Mouse (Mus musculus) limb, embryonic 10.5 days (tissue): ENCODE measurements at regions not wholly inside any gene's neighbourhood (a gene's known extent, or its start where the extent isn't known, plus 50 kb on each side); places are given as distances from the start of the nearest gene placed in this dataset.

Experiments used
- DNase-seq: peaks from one replicate; pipeline ENCODE4 v3.0.0-alpha.2; 2017; ENCODE audit warnings: low spot score
- H3K27ac ChIP-seq: fragments of 300-500 bp; sonication (generic); 2 replicates; pipeline ENCODE4 v1.5.1; 2016; ENCODE audit warnings: mild to moderate bottlenecking
- H3K27me3 ChIP-seq: fragments of 300-500 bp; sonication (generic); 2 replicates; pipeline ENCODE4 v1.6.1; 2016; ENCODE audit warnings: low read depth, mild to moderate bottlenecking; ENCODE audit not compliant: poor library complexity, severe bottlenecking
- H3K36me3 ChIP-seq: fragments of 300-500 bp; sonication (generic); 2 replicates; pipeline ENCODE4 v1.6.1; 2016; ENCODE audit warnings: mild to moderate bottlenecking, moderate library complexity
- H3K4me1 ChIP-seq: fragments of 300-500 bp; sonication (generic); 2 replicates; pipeline ENCODE4 v1.6.1; 2016
- H3K4me3 ChIP-seq: fragments of 300-500 bp; sonication (generic); 2 replicates; pipeline ENCODE4 v1.5.1; 2016; ENCODE audit warnings: mild to moderate bottlenecking, moderate library complexity
- H3K9me3 ChIP-seq: fragments of 300-500 bp; sonication (generic); replicated peaks from 2 replicates; pipeline ENCODE4 v1.6.1; 2016; ENCODE audit warnings: mild to moderate bottlenecking
- WGBS: fragments of 180-500 bp; shearing (Covaris S2); methylation state at CpG from one replicate; pipeline ENCODE4 v1.1.7; 2016; 5-methylcytosine and 5-hydroxymethylcytosine counted together

DNA sequence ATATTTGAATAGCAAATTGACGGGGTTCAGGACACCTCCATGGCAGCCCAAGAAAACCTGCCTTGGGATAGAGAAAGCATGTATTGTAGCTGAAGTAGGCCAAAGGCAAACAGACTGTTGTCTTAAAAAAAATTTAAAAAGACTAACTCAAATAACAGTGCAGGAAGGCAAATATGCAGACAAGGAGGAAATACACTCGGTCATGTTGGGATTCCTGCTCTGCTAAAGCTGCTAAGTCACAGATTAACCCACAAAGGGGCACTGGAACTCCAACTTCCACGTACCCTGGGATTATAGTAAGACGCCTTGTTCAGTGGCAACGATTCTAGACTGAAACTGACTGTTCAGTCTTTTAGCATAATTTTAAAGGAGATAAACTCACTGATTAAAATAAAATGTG is 258.9 kb upstream of the Cwc22 start:
- no peak for DNase-seq
- Histone ChIP-seq H3K4me3 (no peak overlapping the region), H3K27me3 (no peaks in the 10 kb centered on the region), H3K27ac (no peak overlapping the region), H3K9me3 (no peaks in the 10 kb centered on the region), H3K4me1 (no peaks in the 10 kb centered on the region), H3K36me3 (no peaks in the 10 kb centered on the region)
- WGBS = 90% methylated on average over 5 of the region's 5 CpGs

DNA sequence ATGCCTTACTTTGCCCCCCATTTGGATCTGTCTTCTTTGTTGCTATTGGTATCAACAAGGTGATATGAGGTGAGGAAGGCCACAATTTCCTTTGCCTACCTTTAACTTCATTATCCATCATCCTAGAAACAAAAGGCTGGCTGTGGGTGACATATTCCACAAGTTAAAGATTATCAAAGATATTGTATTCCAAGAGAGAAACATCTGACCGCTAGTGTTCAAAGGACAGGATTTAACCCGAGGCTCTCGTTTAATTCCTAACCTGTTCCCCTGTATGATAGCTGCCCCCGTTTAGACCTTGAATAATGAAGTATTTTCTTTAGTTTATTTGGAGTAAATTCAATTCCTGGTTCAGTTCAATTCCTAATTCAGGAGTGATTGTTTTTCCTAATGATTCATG is 249.8 kb upstream of the Cwc22 start:
- Histone ChIP-seq H3K27me3 (no peaks in the 10 kb centered on the region), H3K4me1 (no peaks in the 10 kb centered on the region), H3K4me3 (no peak overlapping the region), H3K36me3 (no peaks in the 10 kb centered on the region), H3K27ac (no peak overlapping the region), H3K9me3 (no peaks in the 10 kb centered on the region)
- DNase-seq = no peak
- 92% methylated on average over 4 of the region's 4 CpGs for WGBS

DNA sequence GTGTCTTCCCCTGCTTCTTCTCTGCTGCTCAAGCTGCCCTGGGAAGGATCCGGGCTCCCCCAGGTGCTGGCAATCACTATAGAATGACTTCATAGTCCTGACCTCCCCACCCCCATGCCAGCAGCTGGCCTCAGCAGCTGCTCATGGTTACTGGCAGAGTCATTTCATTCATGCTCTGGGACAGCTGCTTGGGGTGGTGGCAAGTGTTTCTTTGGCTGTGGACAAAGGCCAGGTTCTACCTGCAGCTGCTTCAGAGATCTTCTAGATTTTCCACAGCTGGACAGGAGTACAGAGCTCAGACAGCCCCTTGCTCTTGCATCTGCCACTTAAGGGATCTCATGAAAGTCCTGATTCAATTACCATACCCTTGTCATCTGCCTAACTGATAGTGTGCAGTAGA is 243.4 kb upstream of the Cwc22 start:
- WGBS = 5% methylated on average over 1 of the region's 1 CpGs
- H3K27me3 ChIP-seq = no peaks in the 10 kb centered on the region
- H3K36me3 ChIP-seq = no peaks in the 10 kb centered on the region
- DNase-seq = peak; percentile 79
- no peak overlapping the region for H3K4me3 ChIP-seq
- no peak overlapping the region for H3K27ac ChIP-seq
- no peaks in the 10 kb centered on the region for H3K9me3 ChIP-seq
- peaks cover 11% of the 10 kb centered on the region for H3K4me1 ChIP-seq

DNA sequence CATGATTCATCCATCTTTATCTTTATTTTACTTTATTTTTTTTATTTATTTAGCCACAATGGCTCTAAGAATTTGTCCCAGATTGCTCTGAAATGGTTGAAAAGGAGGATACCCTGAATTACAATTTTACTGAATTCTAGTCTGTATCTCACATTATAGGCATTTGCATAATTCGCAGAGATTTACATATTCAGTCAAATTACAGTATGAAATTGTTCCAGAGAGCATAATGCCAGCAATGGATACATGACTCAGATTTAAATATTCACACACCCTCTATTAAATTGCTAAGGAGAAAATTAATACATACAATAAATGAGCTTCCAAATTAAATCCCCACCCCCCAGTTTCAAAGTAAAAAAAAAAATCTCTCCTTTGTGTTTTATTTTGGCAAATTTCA is 238.8 kb upstream of the Cwc22 start:
- H3K27me3 ChIP-seq = no peaks in the 10 kb centered on the region
- no peaks in the 10 kb centered on the region for H3K36me3 ChIP-seq
- H3K9me3 ChIP-seq = no peaks in the 10 kb centered on the region
- DNase-seq = no peak
- peaks cover 7% of the 10 kb centered on the region for H3K4me1 ChIP-seq
- WGBS = 67% methylated on average over 1 of the region's 1 CpGs
- H3K27ac ChIP-seq = no peak overlapping the region
- no peak overlapping the region for H3K4me3 ChIP-seq

DNA sequence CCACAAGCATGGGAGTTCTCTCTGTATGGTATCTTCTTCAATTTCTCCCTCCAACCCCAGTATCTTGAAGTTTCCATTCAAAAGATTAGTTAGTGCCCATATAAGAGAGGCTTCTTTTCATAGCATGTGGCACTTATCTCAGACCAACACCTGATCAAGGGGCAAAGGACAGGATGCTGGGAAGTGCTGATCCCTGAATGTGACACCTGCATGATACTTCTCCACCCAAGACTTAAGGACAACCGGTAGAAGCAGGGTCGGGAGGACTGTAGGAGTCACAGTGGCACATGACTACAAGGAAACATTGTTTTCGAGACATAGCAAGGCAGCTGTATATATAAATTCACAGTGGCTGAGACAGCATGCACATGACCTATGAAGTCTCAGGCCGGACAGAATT is 227.6 kb upstream of the Cwc22 start:
- WGBS = 68% methylated on average over 4 of the region's 4 CpGs
- H3K36me3 ChIP-seq = no peaks in the 10 kb centered on the region
- DNase-seq = no peak

DNA sequence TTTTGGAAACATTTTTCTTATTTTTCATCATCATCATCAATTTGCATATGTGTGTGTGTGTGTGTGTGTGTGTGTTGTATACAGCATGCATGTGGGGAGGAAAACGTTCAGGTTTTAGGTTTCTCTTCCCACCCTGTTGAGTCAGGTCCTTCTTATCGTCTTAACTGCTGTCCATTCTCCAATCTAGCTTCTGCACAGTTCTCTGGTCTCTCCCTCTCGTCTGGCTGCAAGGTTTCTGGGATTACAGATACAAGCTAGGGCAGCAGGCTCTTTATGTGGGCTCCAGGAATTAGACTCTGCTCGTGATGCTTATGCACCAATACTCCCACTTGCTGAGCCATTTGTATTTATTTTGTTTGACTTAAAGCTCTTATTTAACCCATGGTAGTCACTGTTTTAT is 226.6 kb upstream of the Cwc22 start:
- H3K4me3 ChIP-seq = no peak overlapping the region
- H3K27ac ChIP-seq = no peak overlapping the region
- no peaks in the 10 kb centered on the region for H3K36me3 ChIP-seq
- no peaks in the 10 kb centered on the region for H3K4me1 ChIP-seq
- no peaks in the 10 kb centered on the region for H3K9me3 ChIP-seq
- DNase-seq = no peak
- no peaks in the 10 kb centered on the region for H3K27me3 ChIP-seq
- WGBS = 77% methylated on average over 4 of the region's 4 CpGs

More for the DNA sequence above, 227.6 kb upstream of the Cwc22 start:
- Histone ChIP-seq H3K27ac (no peak overlapping the region), H3K4me3 (no peak overlapping the region), H3K9me3 (no peaks in the 10 kb centered on the region), H3K4me1 (no peaks in the 10 kb centered on the region), H3K27me3 (no peaks in the 10 kb centered on the region)

DNA sequence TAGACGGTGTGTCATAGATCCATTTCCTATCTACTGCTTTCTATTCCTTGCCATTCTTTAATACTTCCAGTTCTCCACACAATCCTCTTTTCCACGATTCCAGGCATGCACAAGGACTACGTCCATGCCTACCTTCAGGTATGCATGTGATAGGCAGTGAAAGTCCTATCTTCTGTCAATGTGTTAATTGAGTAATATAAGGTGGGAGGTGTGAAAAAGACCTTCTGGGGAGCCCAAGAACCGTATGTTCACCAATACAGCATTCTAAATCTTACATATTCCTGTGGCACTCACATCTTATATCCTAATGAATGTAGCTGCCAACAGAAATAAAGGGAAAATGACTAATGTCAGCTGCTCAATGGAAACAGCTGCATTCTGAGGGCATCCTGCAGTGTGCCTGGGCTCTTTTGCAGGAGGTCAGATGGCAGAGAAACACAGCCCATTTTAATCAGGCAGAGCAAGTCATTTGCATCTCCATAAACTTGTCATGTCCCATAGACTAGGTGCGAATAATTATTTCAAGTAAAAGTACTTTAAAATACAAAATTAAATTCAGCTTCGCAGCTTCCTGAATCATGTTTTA is 224.1 kb upstream of the Cwc22 start:
- no peak overlapping the region for H3K27ac ChIP-seq
- no peaks in the 10 kb centered on the region for H3K36me3 ChIP-seq
- no peaks in the 10 kb centered on the region for H3K27me3 ChIP-seq
- no peaks in the 10 kb centered on the region for H3K9me3 ChIP-seq
- no peaks in the 10 kb centered on the region for H3K4me1 ChIP-seq
- no peak for DNase-seq
- WGBS = 88% methylated on average over 6 of the region's 6 CpGs
- no peak overlapping the region for H3K4me3 ChIP-seq

DNA sequence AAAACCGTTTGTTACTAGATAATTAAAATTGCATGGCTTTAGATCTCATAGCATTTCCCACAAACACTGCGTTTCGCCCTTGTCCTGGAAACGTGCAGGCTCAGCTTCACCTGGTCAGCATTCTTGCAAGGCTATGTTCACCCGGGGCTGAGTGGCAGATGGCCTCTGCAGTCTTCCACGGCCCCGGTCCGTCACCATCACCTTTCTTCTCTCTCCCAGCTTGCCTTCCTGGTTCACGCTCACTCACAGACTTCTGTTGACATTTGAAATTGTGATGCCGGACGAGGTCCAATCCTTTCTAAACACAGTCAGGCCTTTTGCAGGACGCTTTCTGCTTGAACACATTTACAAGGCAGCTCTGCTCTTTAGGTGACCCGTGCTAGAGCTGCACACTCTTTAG is 219.3 kb upstream of the Cwc22 start:
- DNase-seq = no peak
- Histone ChIP-seq H3K4me1 (no peaks in the 10 kb centered on the region), H3K36me3 (no peaks in the 10 kb centered on the region), H3K27ac (no peak overlapping the region), H3K27me3 (no peaks in the 10 kb centered on the region), H3K9me3 (no peaks in the 10 kb centered on the region), H3K4me3 (no peak overlapping the region)
- 85% methylated on average over 13 of the region's 13 CpGs for whole genome bisulfite sequencing

DNA sequence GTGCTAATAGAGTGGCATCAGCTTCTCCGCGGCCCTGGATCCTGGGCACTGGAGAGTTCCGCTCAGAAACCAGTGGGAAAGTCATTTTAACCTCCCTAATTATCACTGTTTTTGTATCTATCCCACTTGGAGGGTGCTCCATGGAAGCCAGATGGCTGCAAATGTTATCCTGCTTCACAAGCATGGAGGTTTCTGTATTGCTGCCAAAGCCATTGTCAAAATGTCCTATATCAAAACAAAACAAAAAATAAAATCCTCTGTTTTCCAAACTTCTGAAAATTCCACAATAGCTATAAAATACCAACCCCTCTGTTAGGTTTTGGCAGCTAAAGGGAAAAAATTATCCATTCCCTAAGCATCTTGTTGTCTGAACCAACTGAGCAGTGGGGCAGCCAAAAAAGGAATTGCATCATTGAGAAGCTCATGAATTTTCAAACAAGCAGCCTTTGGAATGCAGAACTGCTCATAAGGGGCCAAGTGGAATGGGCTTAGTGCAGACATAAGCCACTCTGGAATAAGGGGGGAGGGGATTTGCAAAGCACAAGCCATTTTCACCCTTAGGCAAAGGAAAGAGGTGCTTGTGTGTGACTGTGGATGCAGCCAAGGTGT is 213.8 kb upstream of the Cwc22 start:
- no peak for DNase-seq
- no peaks in the 10 kb centered on the region for H3K27me3 ChIP-seq
- 74% methylated on average over 3 of the region's 3 CpGs for WGBS

DNA sequence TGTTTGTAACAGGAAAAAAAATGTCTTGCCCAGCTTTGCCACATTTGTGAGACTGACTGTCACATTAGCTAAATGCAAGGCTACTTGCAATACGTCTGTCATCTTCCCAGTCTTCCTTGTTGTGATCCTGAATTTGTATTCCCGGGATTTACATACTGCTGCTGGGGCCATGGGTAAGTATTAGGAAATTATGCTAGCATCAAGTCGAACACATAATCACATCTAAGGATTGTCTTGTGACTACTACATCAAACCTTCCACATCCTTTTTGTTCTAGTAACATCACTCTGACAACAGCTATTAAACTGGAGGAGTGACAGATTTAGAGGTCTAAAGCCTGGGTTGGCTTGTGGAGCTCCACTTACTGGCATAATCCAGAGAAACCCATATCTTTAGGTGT is 164.2 kb upstream of the Cwc22 start:
- no peak overlapping the region for H3K27ac ChIP-seq
- no peaks in the 10 kb centered on the region for H3K27me3 ChIP-seq
- DNase-seq = no peak
- 84% methylated on average over 3 of the region's 3 CpGs for WGBS
- no peaks in the 10 kb centered on the region for H3K36me3 ChIP-seq
- H3K4me1 ChIP-seq = no peaks in the 10 kb centered on the region
- H3K4me3 ChIP-seq = no peak overlapping the region
- no peaks in the 10 kb centered on the region for H3K9me3 ChIP-seq

More for the DNA sequence above, 213.8 kb upstream of the Cwc22 start:
- Histone ChIP-seq H3K4me3 (no peak overlapping the region), H3K9me3 (no peaks in the 10 kb centered on the region), H3K36me3 (no peaks in the 10 kb centered on the region), H3K4me1 (no peaks in the 10 kb centered on the region), H3K27ac (no peak overlapping the region)

DNA sequence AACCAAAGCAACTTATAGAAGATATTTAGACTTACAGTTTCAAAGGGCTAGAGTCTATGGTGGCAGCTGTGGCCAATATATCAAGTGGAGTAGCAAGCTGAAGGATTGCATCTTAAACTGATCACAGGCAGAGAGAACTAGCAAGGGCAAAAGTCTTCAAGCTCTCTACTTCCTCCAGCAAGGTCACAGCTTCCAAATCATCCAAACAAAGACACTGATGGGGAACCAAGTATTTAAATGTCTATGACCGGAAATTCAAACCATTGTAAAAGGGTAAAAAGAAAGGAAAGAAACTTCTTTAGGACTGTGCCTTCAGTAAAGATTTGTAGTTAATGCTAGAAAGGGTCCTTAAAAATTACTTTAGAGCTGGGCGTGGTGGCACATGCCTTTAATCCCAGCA is 149.4 kb upstream of the Cwc22 start:
- H3K27me3 ChIP-seq = no peaks in the 10 kb centered on the region
- H3K9me3 ChIP-seq = no peaks in the 10 kb centered on the region
- no peak for DNase-seq
- no peak overlapping the region for H3K4me3 ChIP-seq
- WGBS = 87% methylated on average over 2 of the region's 2 CpGs
- H3K27ac ChIP-seq = no peak overlapping the region
- no peaks in the 10 kb centered on the region for H3K4me1 ChIP-seq
- no peaks in the 10 kb centered on the region for H3K36me3 ChIP-seq

DNA sequence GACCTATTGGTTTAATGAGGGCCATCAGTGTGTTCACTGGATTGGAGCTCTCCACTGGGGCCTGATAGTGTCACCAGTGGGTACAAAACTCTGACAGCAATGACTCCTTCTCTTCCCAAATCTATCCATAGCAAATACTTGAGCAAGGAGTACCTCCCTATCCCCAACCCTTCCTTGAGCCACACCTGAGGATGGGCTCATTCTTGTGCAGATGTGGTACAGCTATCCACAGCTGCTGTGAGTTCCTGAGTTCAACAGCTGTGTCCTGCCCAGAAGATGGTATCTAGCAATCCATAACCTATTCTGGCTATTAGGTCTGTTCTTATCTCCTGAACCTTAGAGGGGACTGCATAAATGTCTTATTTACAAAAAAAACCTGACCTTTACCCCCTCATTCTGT is 148.7 kb upstream of the Cwc22 start:
- H3K4me3 ChIP-seq = no peak overlapping the region
- H3K9me3 ChIP-seq = no peaks in the 10 kb centered on the region
- no peaks in the 10 kb centered on the region for H3K36me3 ChIP-seq
- no peak for DNase-seq
- H3K27me3 ChIP-seq = no peaks in the 10 kb centered on the region
- no peaks in the 10 kb centered on the region for H3K4me1 ChIP-seq
- no peak overlapping the region for H3K27ac ChIP-seq

DNA sequence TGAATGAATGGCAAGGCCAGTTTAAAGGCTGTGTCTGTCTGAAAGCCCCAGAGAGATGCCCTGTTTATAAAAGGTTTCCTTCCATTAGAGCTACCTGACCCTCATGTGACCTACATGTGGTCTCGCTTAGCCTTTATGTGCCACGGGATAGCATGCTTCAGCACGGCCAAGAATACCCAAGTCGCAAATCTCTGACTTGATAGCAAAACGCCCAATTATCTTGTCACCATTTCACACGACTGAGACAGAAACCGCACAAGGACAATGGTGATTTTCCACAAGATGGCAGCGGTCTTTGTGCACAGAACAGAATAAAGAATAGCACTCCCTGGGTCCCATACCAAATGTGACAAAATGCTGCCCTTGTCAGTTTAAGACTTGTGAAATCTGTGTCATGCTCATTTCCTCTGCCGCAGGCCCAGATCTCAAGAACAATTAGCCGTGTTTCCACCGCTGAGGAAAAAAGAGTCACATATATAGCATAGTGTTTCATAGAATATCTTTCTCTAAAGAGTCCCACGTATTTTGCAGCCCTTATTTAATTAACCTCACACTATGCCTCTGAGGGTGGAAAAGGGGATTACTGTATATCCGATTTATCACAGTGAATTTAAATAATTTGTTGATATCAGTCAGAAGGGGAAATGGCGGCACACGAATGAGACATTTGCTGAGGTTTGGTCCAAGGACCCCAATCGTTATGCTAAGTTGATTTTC is 118.3 kb upstream of the Cwc22 start:
- Histone ChIP-seq H3K36me3 (no peaks in the 10 kb centered on the region), H3K9me3 (no peaks in the 10 kb centered on the region), H3K4me3 (no peak overlapping the region), H3K4me1 (peaks cover 9% of the 10 kb centered on the region; the same call in 1 of the 2 replicates), H3K27me3 (peaks cover 11% of the 10 kb centered on the region; the same call in 1 of the 2 replicates), H3K27ac (no peak overlapping the region)
- WGBS = 47% methylated on average over 16 of the region's 16 CpGs
- DNase-seq = peak; percentile 53
